Mouse (Mus musculus) heart, embryonic 14.5 days (tissue): ENCODE data around the gene Galm. TPM values are rescaled to one million over a fixed set of nuclear protein-coding genes. Genes with fewer than 3 reads are reported as not detected.

Source experiments
- ATAC-seq: fragments of 200-750 bp; cut with Nextera tagmentation; 2 replicates; pipeline ENCODE4 v1.8.0; 2017; ENCODE audit warnings: low read depth, moderate TSS enrichment; ENCODE audit not compliant: insufficient number of reproducible peaks, insufficient read depth, low FRiP score
- H3K27ac ChIP-seq, 2 experiments: fragments of 200-500 bp in 1 of 2; fragments of 300-500 bp in 1 of 2; sonication (generic) in 1 of 2; replicated peaks in 1 of 2; 2 replicates each; pipeline ENCODE4 v1.5.1; 2012 to 2014; ENCODE audit warnings: low read depth in 2 of 2, low read length in 2 of 2, control low read depth in 1 of 2, mild to moderate bottlenecking in 1 of 2, mixed read lengths in 1 of 2; ENCODE audit not compliant: control insufficient read depth in 1 of 2, insufficient read depth in 1 of 2
- H3K27me3 ChIP-seq: fragments of 300-500 bp; sonication (generic); 2 replicates; pipeline ENCODE4 v1.6.1; 2014; ENCODE audit warnings: mild to moderate bottlenecking, low read length, control low read depth; ENCODE audit not compliant: control insufficient read depth, insufficient read depth
- H3K36me3 ChIP-seq: fragments of 300-500 bp; sonication (generic); 2 replicates; pipeline ENCODE4 v1.6.1; 2014; ENCODE audit warnings: mild to moderate bottlenecking, control low read depth, low read length, mixed read lengths; ENCODE audit not compliant: control insufficient read depth, insufficient read depth
- H3K4me1 ChIP-seq, 2 experiments: fragments of 200-500 bp in 1 of 2; fragments of 300-500 bp in 1 of 2; sonication (generic) in 1 of 2; 2 replicates each; pipeline ENCODE4 v1.6.1; 2012 to 2014; ENCODE audit warnings: low read length in 2 of 2, control low read depth in 1 of 2, mixed read lengths in 1 of 2; ENCODE audit not compliant: control insufficient read depth in 2 of 2, insufficient read depth in 2 of 2
- H3K4me2 ChIP-seq: fragments of 300-500 bp; sonication (generic); 2 replicates; pipeline ENCODE4 v1.6.1; 2014; ENCODE audit warnings: mild to moderate bottlenecking, low read length
- H3K4me3 ChIP-seq, 2 experiments: fragments of 200-500 bp in 1 of 2; fragments of 300-500 bp in 1 of 2; sonication (generic) in 1 of 2; 2 replicates each; pipeline ENCODE4 v1.5.1; 2012 to 2014; ENCODE audit warnings: low read length in 2 of 2, mild to moderate bottlenecking in 2 of 2, control low read depth in 1 of 2, low read depth in 1 of 2, moderate library complexity in 1 of 2; ENCODE audit not compliant: control insufficient read depth in 1 of 2, insufficient read depth in 1 of 2
- H3K9ac ChIP-seq: fragments of 300-500 bp; sonication (generic); 2 replicates; pipeline ENCODE4 v1.6.1; 2014; ENCODE audit warnings: mild to moderate bottlenecking, low read length
- H3K9me3 ChIP-seq: fragments of 300-500 bp; sonication (generic); 2 replicates; pipeline ENCODE4 v1.6.1; 2016; ENCODE audit warnings: low read length, control low read depth; ENCODE audit not compliant: control insufficient read depth
- WGBS: fragments of 180-500 bp; shearing (Covaris S2); extraction: QIAGEN DNeasy Blood & Tissue Kit; methylation state at CpG from one replicate; pipeline ENCODE4 v1.1.7; 2014; 5-methylcytosine and 5-hydroxymethylcytosine counted together
- polyA plus RNA-seq: library from polyadenylated mRNA; unstranded; fragments of >200 nt; fragmentation: Nextera tagmentation; extraction: Ambion mirVana; gene quantifications from 2 replicates; pipeline ENCODE4 v1.2.1, GENCODE M21; 2014

Gene Galm
- polyA plus RNA-seq, 1 experiment from 2014 or later: 13.7 TPM

DNA sequence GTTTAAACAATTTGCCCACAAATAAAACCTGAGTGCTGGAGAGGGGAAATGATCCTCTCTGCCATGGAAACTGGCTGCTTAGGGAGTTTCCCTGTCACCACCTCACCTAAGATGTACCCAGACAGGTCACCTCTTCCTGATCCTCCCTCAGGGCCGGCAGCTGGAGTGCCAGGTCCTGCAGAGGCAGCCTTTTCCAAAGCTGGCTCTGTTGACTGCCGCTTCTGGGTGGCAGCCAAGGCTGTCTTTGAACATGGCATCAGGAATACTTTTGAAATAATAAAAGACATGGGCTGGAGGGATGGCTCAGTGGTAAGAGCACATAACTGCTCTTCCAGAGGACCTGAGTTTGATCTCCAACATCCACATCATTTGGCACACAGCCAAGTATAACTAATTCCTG is 102.1 kb downstream of the Galm start:
- H3K27me3 ChIP-seq: no peaks in the 10 kb centered on the region
- peaks cover 0 to 3% of the 10 kb centered on the region in 2 experiments; a peak in 1 of 4 replicates for H3K4me1 ChIP-seq
- no peaks in the 10 kb centered on the region for H3K9me3 ChIP-seq
- H3K4me3 ChIP-seq: no peak overlapping the region
- 80% methylated on average over 2 of the region's 2 CpGs for WGBS
- ATAC-seq: no peak
- H3K36me3 ChIP-seq: peaks cover 5% of the 10 kb centered on the region; the same call in 1 of the 2 replicates
- H3K27ac ChIP-seq: no peak overlapping the region
- H3K9ac ChIP-seq: no peak overlapping the region
- H3K4me2 ChIP-seq: no peak overlapping the region

DNA sequence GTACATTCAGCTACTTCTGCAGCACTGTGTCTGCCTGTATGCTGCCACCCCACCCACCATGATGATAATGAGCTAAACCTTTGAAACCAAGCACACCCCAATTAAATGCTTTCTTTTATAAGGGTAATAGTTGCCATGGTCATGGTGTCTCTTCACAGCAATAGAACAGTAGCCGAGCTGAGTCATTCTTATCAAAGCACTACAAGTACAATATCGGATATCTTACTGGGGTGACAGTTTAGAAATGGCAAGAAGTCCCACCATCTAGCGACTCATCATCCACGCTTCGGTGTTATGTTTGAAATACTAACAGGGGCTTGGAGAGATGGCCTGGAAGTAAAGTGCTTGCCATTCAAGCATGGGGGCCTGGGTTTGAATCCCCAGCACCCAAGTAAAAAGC is 106.6 kb downstream of the Galm start:
- H3K9ac ChIP-seq: no peak overlapping the region
- H3K4me2 ChIP-seq: no peak overlapping the region
- no peaks in the 10 kb centered on the region for H3K27me3 ChIP-seq
- no peak for ATAC-seq
- WGBS: 89% methylated on average over 5 of the region's 5 CpGs
- no peak overlapping the region for H3K4me3 ChIP-seq
- no peak overlapping the region for H3K27ac ChIP-seq
- H3K9me3 ChIP-seq: no peaks in the 10 kb centered on the region
- H3K4me1 ChIP-seq: no peaks in the 10 kb centered on the region
- H3K36me3 ChIP-seq: peaks cover 18% of the 10 kb centered on the region

- WGBS: 81% methylated on average over 7 of the region's 7 CpGs
- H3K36me3 ChIP-seq: peaks cover 22% of the 10 kb centered on the region
- H3K27ac ChIP-seq: no peak overlapping the region
- no peaks in the 10 kb centered on the region for H3K9me3 ChIP-seq
- H3K4me2 ChIP-seq: no peak overlapping the region
- no peaks in the 10 kb centered on the region for H3K4me1 ChIP-seq
- no peak overlapping the region for H3K9ac ChIP-seq
- H3K4me3 ChIP-seq: no peak overlapping the region
- no peaks in the 10 kb centered on the region for H3K27me3 ChIP-seq
- ATAC-seq: no peak
Measured at GRCm38 (mm10) chr17:80234376-80234775, 107.1 kb downstream of the Galm start.

Other genes starting within 250 kb of the Galm start
- gene Atl2, start 231.3 kb upstream of the Galm start, polyA plus RNA-seq: 26.7 and 26.9 TPM in 2 replicates
- 47.7 and 52.3 TPM in 2 replicates for gene Hnrnpll, start 65.1 kb upstream of the Galm start, polyA plus RNA-seq
- 275 and 276 TPM in 2 replicates for gene Srsf7, start 79.8 kb downstream of the Galm start, polyA plus RNA-seq
- 0.11 and 0.16 TPM in 2 replicates for gene Ttc39d, start 80.0 kb downstream of the Galm start, polyA plus RNA-seq
- gene Gemin6, start 97.0 kb downstream of the Galm start, polyA plus RNA-seq: 23.5 and 27.0 TPM in 2 replicates
- gene Morn2, start 162.7 kb downstream of the Galm start, polyA plus RNA-seq: 31.3 and 32.1 TPM in 2 replicates
- 8.5 and 8.9 TPM in 2 replicates for gene Dhx57, start 163.0 kb downstream of the Galm start, polyA plus RNA-seq
- 0.80 and 1.4 TPM in 2 replicates for gene Arhgef33, start 179.9 kb downstream of the Galm start, polyA plus RNA-seq
- 1.2 TPM in 2 replicates for gene Gm10190, start 246.1 kb downstream of the Galm start, polyA plus RNA-seq